Mouse (Mus musculus): ENCODE measurements around the gene Eef1akmt1. TPM values are rescaled to one million over a fixed set of nuclear protein-coding genes. Genes with fewer than 3 reads are reported as not detected.

The Eef1akmt1 gene
- polyA plus RNA-seq, 1 experiment from 2014 or later: 98.6 TPM

Other genes starting within 250 kb of the Eef1akmt1 start
- gene Cryl1, start 173.1 kb downstream of the Eef1akmt1 start, polyA plus RNA-seq (2015; fragmentation: Nextera tagmentation; extraction: Ambion mirVana): 5.2 and 5.4 TPM in 2 replicates
- gene Ift88, start 147.6 kb downstream of the Eef1akmt1 start, polyA plus RNA-seq (2015; fragmentation: Nextera tagmentation; extraction: Ambion mirVana): 16.4 and 16.5 TPM in 2 replicates
- 1.7 and 2.7 TPM in 2 replicates for gene Il17d, start 46.8 kb downstream of the Eef1akmt1 start, polyA plus RNA-seq (2015; fragmentation: Nextera tagmentation; extraction: Ambion mirVana)
- 19.3 and 21.8 TPM in 2 replicates for gene Xpo4, start 93.8 kb upstream of the Eef1akmt1 start, polyA plus RNA-seq (2015; fragmentation: Nextera tagmentation; extraction: Ambion mirVana)
- not detected in 2 replicates for gene Gm49361, start 174.5 kb upstream of the Eef1akmt1 start, polyA plus RNA-seq (2015; fragmentation: Nextera tagmentation; extraction: Ambion mirVana)
- 7.8 and 8.3 TPM in 2 replicates for gene Lats2, start 186.8 kb upstream of the Eef1akmt1 start, polyA plus RNA-seq (2015; fragmentation: Nextera tagmentation; extraction: Ambion mirVana)
- 24.1 and 24.5 TPM in 2 replicates for gene Sap18, start 226.6 kb upstream of the Eef1akmt1 start, polyA plus RNA-seq (2015; fragmentation: Nextera tagmentation; extraction: Ambion mirVana)

Measured in forebrain, embryonic 13.5 days (tissue).